Mouse (Mus musculus): ENCODE results near the gene Cxcl13.
A peak's percentile ranks its signal among the peaks of the same experiment; 100 is the strongest.
"Not testable (repeated sequence)": the region's sequence is repeated elsewhere in the genome, so short reads cannot be mapped to it uniquely, and the experiment has no call there.

The Cxcl13 gene

DNA sequence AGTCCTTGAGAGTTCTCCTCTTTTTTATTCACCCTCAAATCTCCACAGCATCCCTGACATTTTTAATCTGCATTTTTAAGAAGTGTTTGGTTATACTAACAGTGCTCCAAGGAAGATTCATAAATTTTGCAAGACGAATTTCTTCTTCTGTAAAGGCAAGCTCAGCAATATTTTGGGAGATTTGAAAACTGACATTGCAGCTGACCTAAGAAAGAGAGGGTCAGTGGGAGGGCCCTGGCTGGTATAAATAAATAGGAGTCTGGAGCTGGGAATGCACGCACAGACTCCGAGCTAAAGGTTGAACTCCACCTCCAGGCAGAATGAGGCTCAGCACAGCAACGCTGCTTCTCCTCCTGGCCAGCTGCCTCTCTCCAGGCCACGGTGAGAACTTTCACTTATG lies at the start of gene Cxcl13:
Gene Cxcl13 (plus strand): TSS at position 301 of the 400 bp plus-strand sequence.
- no peak for DNase-seq (ENCODE audit: low read depth)

DNA sequence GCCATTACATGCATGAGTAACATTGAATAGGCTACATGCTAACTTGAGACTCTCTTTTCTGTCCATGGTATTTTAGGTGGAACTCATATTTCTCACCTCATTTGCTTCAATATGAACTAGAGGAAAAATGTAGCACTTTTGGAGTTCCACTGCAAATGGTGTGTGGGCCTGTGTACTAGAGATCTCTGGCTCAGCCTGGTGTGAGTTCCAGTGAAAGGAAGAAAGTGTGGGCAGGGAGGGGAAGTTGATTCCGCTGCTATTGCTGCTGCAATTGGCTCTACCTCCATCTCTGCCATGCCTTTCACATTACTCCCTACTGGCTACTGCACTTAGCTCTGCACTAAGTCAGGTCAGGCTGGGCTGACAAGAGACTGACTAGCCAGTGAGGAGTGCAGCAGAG lies 45.7 kb upstream of the Cxcl13 start:
- DNase-seq (ENCODE audit: low read depth), result no peak

GRCm38 (mm10) chr5:95918491-95918890 lies 38.3 kb upstream of the Cxcl13 start:
- DNase-seq (ENCODE audit: low read depth), result no peak

DNA sequence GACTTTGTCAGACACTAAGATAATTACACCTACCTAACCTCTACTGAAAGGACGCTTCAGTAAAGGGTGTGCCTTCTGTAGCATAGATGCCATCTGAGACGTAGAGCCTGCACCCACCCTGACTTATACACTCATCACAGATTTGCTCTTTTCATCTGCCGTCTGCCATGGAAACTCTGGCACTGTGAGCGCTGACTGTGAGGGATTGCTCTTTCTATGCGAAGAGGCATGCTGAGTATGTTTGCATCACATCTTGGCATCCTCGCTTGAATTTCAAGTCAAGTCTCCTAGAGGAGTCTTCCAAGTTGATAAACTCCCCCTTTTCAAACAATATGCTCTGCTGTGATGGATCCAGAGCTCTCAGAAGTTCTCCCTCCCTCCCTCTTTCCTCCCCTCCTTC lies 32.7 kb upstream of the Cxcl13 start:
- no peak for DNase-seq (ENCODE audit: low read depth)

- no peak for DNase-seq (ENCODE audit: low read depth)
Measured at GRCm38 (mm10) chr5:95925204-95925930, 31.4 kb upstream of the Cxcl13 start.

DNA sequence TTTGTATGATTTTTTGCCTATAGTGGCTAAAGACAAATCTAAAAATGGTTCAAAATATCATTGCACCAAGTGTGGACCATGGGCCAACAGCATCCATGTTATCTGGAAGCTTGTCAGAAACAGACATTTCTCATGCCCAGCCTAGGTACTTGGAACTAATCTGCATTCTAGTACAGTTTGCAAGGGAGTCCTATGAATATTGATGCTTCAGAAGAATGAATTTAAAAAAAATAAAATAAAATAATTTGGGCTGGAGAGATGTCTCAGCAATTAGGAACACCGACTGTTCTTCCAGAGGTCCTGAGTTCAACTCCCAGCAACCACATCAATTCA lies 30.9 kb upstream of the Cxcl13 start:
- DNase-seq (ENCODE audit: low read depth), result no peak

GRCm38 (mm10) chr5:95935035-95935434 lies 21.7 kb upstream of the Cxcl13 start:
- DNase-seq (ENCODE audit: low read depth), result no peak

DNA sequence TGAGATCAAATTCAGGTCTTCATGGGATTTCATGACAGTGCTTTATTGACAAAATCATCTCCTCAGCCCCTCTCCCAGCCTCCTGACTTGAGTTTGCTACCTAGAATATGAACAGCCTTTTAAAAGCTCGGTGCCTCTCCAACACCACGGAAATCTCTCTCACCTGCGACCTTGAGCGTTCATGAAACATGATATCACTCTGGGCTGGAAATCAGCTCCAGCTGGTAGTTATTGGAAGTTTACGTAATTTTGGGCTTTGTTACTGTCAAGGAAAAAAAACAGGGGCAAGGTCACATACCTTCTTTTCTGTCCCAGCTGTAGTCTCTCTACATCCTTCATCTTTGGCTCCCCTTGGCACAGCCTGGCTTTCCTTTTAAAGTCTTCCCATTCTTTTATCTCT lies 20.7 kb upstream of the Cxcl13 start:
- DNase-seq (ENCODE audit: low read depth), result no peak

GRCm38 (mm10) chr5:95937129-95937528 lies 19.6 kb upstream of the Cxcl13 start:
- no peak for DNase-seq (ENCODE audit: low read depth)

DNA sequence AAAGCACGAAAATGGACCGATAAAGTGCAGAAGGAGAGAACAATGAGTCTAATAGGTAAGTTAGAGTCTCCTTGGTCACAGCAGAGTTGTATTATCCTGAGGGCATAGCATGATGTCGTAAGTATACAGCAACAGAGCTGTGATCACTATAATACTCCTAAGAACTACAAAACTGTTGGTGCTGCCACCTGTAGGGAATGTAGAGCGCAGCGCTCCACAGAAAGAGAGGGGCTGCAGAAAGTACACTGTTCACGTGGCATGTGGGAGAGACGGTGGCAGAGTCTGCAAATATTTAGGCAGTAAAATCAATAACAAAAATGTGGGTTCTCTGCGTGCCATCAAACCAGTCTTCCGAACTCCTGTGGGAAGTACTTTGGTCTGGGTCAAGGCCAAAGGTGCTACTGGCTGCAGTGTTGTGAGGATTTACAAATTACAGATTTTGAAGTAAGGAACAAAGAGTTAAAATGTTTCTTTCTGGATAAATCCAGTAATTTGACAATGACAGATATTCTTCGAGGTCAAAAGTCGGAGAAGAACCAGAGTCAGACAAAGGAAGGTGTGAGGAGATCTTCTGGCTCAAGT lies 18.6 kb upstream of the Cxcl13 start:
- no peak for DNase-seq (ENCODE audit: low read depth)

DNA sequence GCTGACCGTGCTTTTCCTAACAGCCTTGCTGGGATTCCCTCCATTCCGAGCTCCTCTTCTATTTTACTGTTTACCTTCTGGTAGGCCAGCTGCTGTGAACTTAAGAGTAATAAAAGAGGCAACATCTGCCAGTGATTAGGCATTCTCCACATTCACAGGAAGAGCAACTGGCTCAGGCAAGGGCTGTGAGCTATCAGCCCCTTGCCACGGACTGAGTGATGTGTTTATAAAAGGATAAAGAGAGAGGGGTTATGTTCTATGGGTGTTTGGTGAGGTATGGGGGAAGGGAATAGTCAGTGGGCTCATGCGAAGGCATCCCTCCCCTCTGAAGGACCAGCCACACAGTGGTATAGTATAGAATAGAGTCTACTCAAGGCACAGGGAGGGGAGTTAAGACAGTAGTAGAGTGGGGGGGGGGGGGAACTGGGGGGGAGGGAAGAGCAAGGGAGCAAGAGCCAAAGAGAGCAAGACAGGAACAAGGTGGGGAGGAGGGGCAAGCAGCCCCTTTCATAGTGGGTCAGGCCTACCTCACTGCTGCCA lies 16.0 kb upstream of the Cxcl13 start:
- no peak for DNase-seq (ENCODE audit: low read depth)

- DNase-seq (ENCODE audit: low read depth), result no peak
Measured at GRCm38 (mm10) chr5:95941562-95941961, 15.2 kb upstream of the Cxcl13 start.

- DNase-seq (ENCODE audit: low read depth), result no peak
Measured at GRCm38 (mm10) chr5:95945120-95945519, 11.6 kb upstream of the Cxcl13 start.

DNA sequence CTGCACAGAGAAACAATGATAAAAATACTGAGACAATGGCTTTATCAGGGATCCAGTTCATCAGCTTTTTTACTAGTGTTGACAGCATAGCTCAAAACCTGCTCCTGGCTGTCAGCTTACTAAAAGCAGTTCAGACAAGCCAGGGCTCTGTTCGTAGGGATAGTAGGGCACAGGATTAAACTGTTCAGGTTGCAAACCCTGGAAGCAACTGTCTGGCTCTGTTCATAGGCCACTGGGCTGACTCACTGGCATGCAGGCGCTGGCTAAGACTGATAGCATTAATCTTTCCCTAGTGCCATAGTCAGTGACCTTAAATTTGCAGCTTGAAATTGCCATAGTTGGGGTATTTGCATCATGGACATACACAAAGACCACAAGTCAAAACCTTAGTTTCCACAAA lies 10.4 kb upstream of the Cxcl13 start:
- DNase-seq (ENCODE audit: low read depth), result no peak

DNA sequence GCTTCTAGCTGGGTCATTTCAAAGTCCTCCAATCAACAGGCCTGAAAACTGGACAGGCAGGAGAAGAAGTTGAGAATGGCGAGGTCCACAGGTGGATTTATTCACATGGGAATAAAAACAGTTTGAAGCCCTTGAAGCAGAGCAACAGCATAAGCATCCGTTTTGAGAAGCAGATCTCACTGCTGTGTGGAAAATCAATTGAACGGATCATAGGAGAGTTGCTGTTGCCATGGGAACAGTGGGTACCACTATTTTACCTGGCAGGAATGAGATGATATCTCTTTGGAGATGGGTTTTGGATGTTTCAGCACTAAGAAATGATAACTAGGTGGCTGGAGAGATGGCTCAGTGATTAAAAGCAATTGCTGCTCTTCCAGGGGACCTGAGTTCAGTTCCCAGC lies 8.1 kb upstream of the Cxcl13 start:
- DNase-seq (ENCODE audit: low read depth), result no peak

- DNase-seq (ENCODE audit: low read depth), result peak; percentile 40
Measured at GRCm38 (mm10) chr5:95949946-95950701, 6.6 kb upstream of the Cxcl13 start.

DNA sequence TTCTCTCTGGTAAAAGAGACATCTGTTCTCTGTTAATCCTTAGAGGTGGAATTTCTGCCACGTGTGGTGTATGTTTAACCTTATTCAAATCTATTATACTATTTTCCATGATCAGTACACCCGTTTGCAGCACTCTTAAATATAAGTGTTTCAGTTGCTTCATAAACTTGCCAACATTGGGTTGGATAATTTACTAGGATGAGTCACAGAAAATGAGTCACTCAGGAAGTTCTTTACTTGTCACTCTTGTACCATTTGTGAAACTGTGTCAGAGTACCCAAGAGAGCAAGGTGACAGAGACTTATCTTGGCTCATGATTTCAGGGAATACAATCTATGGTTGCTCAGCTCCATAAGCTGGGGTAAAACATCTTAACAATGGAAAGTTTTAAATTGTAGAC lies 8.2 kb downstream of the Cxcl13 start:
- DNase-seq (ENCODE audit: low read depth), result no peak

DNA sequence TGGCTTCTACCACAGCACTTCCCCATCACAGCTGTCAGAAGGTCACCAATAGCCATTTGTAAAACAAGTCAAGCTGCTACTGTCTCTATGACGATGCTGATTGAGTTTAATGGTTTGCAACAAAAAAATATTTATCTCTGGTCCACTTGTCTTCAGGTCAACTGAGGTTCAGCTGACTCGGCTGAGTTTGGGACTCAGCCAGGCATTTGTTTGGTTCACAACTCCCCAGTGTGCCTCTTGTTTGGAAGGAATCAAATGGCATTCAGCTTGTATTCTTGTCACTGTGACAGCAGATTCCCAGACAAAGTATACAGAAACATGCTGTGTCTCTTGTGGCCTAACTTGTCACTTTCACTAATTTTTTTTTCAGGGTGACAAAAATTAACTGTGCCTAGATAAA lies 9.9 kb downstream of the Cxcl13 start:
- DNase-seq (ENCODE audit: low read depth), result no peak

- peak; percentile 49 for DNase-seq (ENCODE audit: low read depth)
Measured at GRCm38 (mm10) chr5:95970845-95971244, 14.1 kb downstream of the Cxcl13 start.

GRCm38 (mm10) chr5:95972208-95972607 lies 15.5 kb downstream of the Cxcl13 start:
- no peak for DNase-seq (ENCODE audit: low read depth)

- DNase-seq (ENCODE audit: low read depth), result not testable (repeated sequence)
Measured at GRCm38 (mm10) chr5:95973806-95974205, 17.1 kb downstream of the Cxcl13 start.

DNA sequence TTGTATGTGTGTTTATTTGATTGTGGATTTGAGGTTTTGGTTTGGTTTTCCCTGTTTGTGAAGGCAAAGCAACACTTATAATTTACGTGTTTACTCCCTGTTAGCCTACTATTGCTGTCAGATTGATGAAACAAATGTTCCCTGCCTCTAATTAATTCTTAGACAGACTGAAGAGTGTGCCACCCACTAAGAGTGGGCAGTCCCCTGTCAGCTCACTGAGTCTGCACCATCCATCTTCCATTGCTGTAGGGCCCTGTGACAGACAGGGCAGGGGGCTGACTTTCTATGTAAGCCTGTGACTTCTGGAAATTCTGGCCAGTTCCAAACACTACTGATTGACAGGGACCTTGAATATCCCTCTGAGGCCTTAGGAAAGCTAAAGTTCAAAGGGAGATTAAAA lies 19.5 kb downstream of the Cxcl13 start:
- no peak for DNase-seq (ENCODE audit: low read depth)

All from naive thymus-derived CD4-positive, alpha-beta T cell, adult 2 months (primary cell).